Mouse (Mus musculus) lung, adult 2 months (tissue): ENCODE data around the gene Sept5.

Experiments
- CTCF ChIP-seq: fragments of 200-500 bp; IDR thresholded peaks from 2 replicates; pipeline ENCODE4 v1.5.1; 2011; ENCODE audit warnings: mild to moderate bottlenecking, low read length, control low read depth; ENCODE audit not compliant: insufficient read depth
- POLR2A ChIP-seq: fragments of 200-500 bp; IDR thresholded peaks from 2 replicates; pipeline ENCODE4 v1.6.1; 2011; ENCODE audit warnings: low read depth, mild to moderate bottlenecking, control low read depth, low read length, borderline replicate concordance; ENCODE audit errors: extremely low read depth

GRCm38 (mm10) chr16:18589080-18589621 is 40.6 kb downstream of the Sept5 start:
- TF ChIP-seq CTCF (no peak), POLR2A (no peak)
